Mouse (Mus musculus) stomach, embryonic 14.5 days (tissue): ENCODE data around the gene Bsg. TPM values are rescaled to one million over a fixed set of nuclear protein-coding genes. Genes with fewer than 3 reads are reported as not detected.

Experiments used
- ATAC-seq: fragments of 200-750 bp; cut with Nextera tagmentation; 2 replicates; pipeline ENCODE4 v1.8.0; 2017; ENCODE audit warnings: low read depth, moderate TSS enrichment; ENCODE audit not compliant: insufficient number of reproducible peaks, insufficient read depth, low FRiP score
- H3K27ac ChIP-seq: fragments of 300-500 bp; sonication (generic); 2 replicates; pipeline ENCODE4 v1.5.1; 2014; ENCODE audit warnings: mild to moderate bottlenecking, low read length, moderate library complexity, mixed read lengths
- H3K27me3 ChIP-seq: fragments of 300-500 bp; sonication (generic); 2 replicates; pipeline ENCODE4 v1.6.1; 2014; ENCODE audit warnings: low read length, control low read depth, mixed read lengths; ENCODE audit not compliant: control insufficient read depth, insufficient read depth
- H3K36me3 ChIP-seq: fragments of 300-500 bp; sonication (generic); 2 replicates; pipeline ENCODE4 v1.6.1; 2014; ENCODE audit warnings: mild to moderate bottlenecking, control low read depth, low read length, moderate library complexity, mixed read lengths; ENCODE audit not compliant: control insufficient read depth, insufficient read depth
- H3K4me1 ChIP-seq: fragments of 300-500 bp; sonication (generic); 2 replicates; pipeline ENCODE4 v1.6.1; 2014; ENCODE audit warnings: low read length, control low read depth, mixed read lengths; ENCODE audit not compliant: control insufficient read depth, insufficient read depth
- H3K4me2 ChIP-seq: fragments of 300-500 bp; sonication (generic); replicated peaks from 2 replicates; pipeline ENCODE4 v1.6.1; 2014; ENCODE audit warnings: low read depth, low read length, control low read depth
- H3K4me3 ChIP-seq: fragments of 300-500 bp; sonication (generic); 2 replicates; pipeline ENCODE4 v1.5.1; 2014; ENCODE audit warnings: low read depth, low read length, control low read depth
- H3K9ac ChIP-seq: fragments of 300-500 bp; sonication (generic); replicated peaks from 2 replicates; pipeline ENCODE4 v1.6.1; 2014; ENCODE audit warnings: low read depth, mild to moderate bottlenecking, control low read depth, low read length, moderate library complexity, mixed read lengths
- H3K9me3 ChIP-seq: fragments of 300-500 bp; sonication (generic); 2 replicates; pipeline ENCODE4 v1.6.1; 2016; ENCODE audit warnings: low read depth, low read length, control low read depth; ENCODE audit not compliant: control insufficient read depth
- WGBS: fragments of 180-500 bp; shearing (Covaris S2); extraction: QIAGEN DNeasy Blood & Tissue Kit; methylation state at CpG from one replicate; pipeline ENCODE4 v1.1.7; 2014; 5-methylcytosine and 5-hydroxymethylcytosine counted together
- polyA plus RNA-seq: library from polyadenylated mRNA; unstranded; fragments of >200 nt; fragmentation: Nextera tagmentation; extraction: Ambion mirVana; gene quantifications from 2 replicates; pipeline ENCODE4 v1.2.1, GENCODE M21; 2014

Gene Bsg
- polyA plus RNA-seq, 1 experiment from 2014 or later: 871 TPM

- H3K9me3 ChIP-seq: no peaks in the 10 kb centered on the region
- no peak overlapping the region for H3K4me3 ChIP-seq
- peaks cover 7% of the 10 kb centered on the region for H3K4me1 ChIP-seq
- no peak overlapping the region for H3K9ac ChIP-seq
- no peak overlapping the region for H3K27ac ChIP-seq
- no peak overlapping the region for H3K4me2 ChIP-seq
- 85% methylated on average over 5 of the region's 5 CpGs for WGBS
- H3K36me3 ChIP-seq: no peaks in the 10 kb centered on the region
- no peak for ATAC-seq
- no peaks in the 10 kb centered on the region for H3K27me3 ChIP-seq
Measured at GRCm38 (mm10) chr10:79668076-79668475, 36.2 kb upstream of the Bsg start.

- Histone ChIP-seq H3K36me3 (no peaks in the 10 kb centered on the region), H3K9ac (peak within 1 kb of the TSS; percentile 81), H3K4me1 (peaks cover 7% of the 10 kb centered on the region), H3K27me3 (no peaks in the 10 kb centered on the region), H3K27ac (peak within 1 kb of the TSS; percentile 94), H3K4me3 (peak within 1 kb of the TSS; percentile 96), H3K4me2 (peak within 1 kb of the TSS; percentile 83), H3K9me3 (no peaks in the 10 kb centered on the region)
- WGBS: under 1% methylated on average over 45 of the region's 45 CpGs
- ATAC-seq: peak; percentile 66
Measured at GRCm38 (mm10) chr10:79668771-79669575, 35.3 kb upstream of the Bsg start, which contains the start of gene Tpgs1. Gene Tpgs1, plus strand, starts transcription at chr10:79669369.

GRCm38 (mm10) chr10:79669576-79670057, 34.7 kb upstream of the Bsg start:
- H3K36me3 ChIP-seq: no peaks in the 10 kb centered on the region
- H3K9me3 ChIP-seq: no peaks in the 10 kb centered on the region
- peak; percentile 54; the same call in 1 of the 2 replicates for ATAC-seq
- WGBS: under 1% methylated on average over 47 of the region's 47 CpGs
- H3K27ac ChIP-seq: peak overlapping the region; percentile 94
- peak overlapping the region; percentile 81 for H3K9ac ChIP-seq
- peak overlapping the region; percentile 96 for H3K4me3 ChIP-seq
- H3K4me2 ChIP-seq: peak overlapping the region; percentile 83
- H3K27me3 ChIP-seq: no peaks in the 10 kb centered on the region
- peaks cover 7% of the 10 kb centered on the region for H3K4me1 ChIP-seq

GRCm38 (mm10) chr10:79670071-79670888, 34.0 kb upstream of the Bsg start:
- H3K36me3 ChIP-seq: no peaks in the 10 kb centered on the region
- peak overlapping the region; percentile 96 for H3K4me3 ChIP-seq
- H3K9me3 ChIP-seq: no peaks in the 10 kb centered on the region
- peak overlapping the region; percentile 81 for H3K9ac ChIP-seq
- no peak; the same call in 1 of the 2 replicates for ATAC-seq
- peak overlapping the region; percentile 94; the same call in 1 of the 2 replicates for H3K27ac ChIP-seq
- H3K27me3 ChIP-seq: no peaks in the 10 kb centered on the region
- peak overlapping the region; percentile 83 for H3K4me2 ChIP-seq
- 34% methylated on average over 15 of the region's 15 CpGs for WGBS
- peaks cover 7% of the 10 kb centered on the region for H3K4me1 ChIP-seq

- H3K4me1 ChIP-seq: peaks cover 7% of the 10 kb centered on the region
- H3K27me3 ChIP-seq: no peaks in the 10 kb centered on the region
- H3K9me3 ChIP-seq: no peaks in the 10 kb centered on the region
- no peak overlapping the region for H3K4me2 ChIP-seq
- ATAC-seq: no peak
- no peak overlapping the region for H3K4me3 ChIP-seq
- 49% methylated on average over 6 of the region's 6 CpGs for WGBS
- H3K36me3 ChIP-seq: no peaks in the 10 kb centered on the region
- no peak overlapping the region for H3K9ac ChIP-seq
- H3K27ac ChIP-seq: no peak overlapping the region
Measured at GRCm38 (mm10) chr10:79671396-79672087, 32.7 kb upstream of the Bsg start.

- no peak overlapping the region for H3K9ac ChIP-seq
- ATAC-seq: no peak
- H3K27me3 ChIP-seq: no peaks in the 10 kb centered on the region
- no peak overlapping the region for H3K4me3 ChIP-seq
- no peak overlapping the region for H3K27ac ChIP-seq
- no peaks in the 10 kb centered on the region for H3K9me3 ChIP-seq
- H3K36me3 ChIP-seq: no peaks in the 10 kb centered on the region
- peaks cover 7% of the 10 kb centered on the region for H3K4me1 ChIP-seq
- no peak overlapping the region for H3K4me2 ChIP-seq
- 50% methylated on average over 3 of the region's 3 CpGs for WGBS
Measured at GRCm38 (mm10) chr10:79672088-79672455, 32.2 kb upstream of the Bsg start.

- Histone ChIP-seq H3K9ac (no peak overlapping the region), H3K27me3 (no peaks in the 10 kb centered on the region), H3K9me3 (no peaks in the 10 kb centered on the region), H3K4me3 (no peak overlapping the region), H3K4me2 (no peak overlapping the region), H3K4me1 (peaks cover 7% of the 10 kb centered on the region), H3K36me3 (no peaks in the 10 kb centered on the region), H3K27ac (no peak overlapping the region)
- no peak for ATAC-seq
- WGBS: 90% methylated on average over 3 of the region's 3 CpGs
Measured at GRCm38 (mm10) chr10:79673054-79673453, 31.2 kb upstream of the Bsg start.
